Mouse (Mus musculus) myocyte (in vitro differentiated cells): ENCODE results near the gene Rbfox1. TPM values are rescaled to one million over a fixed set of nuclear protein-coding genes. Genes with fewer than 3 reads are reported as not detected.

Source experiments
- H3K27me3 ChIP-seq: one replicate; pipeline ENCODE4 v1.6.1; 2011; ENCODE audit not compliant: control insufficient read depth, insufficient read depth, insufficient read length
- H3K36me3 ChIP-seq: one replicate; pipeline ENCODE4 v1.6.1; 2011; ENCODE audit not compliant: control insufficient read depth, insufficient read depth
- H3K4me2 ChIP-seq: one replicate; pipeline ENCODE4 v1.6.1; 2011; ENCODE audit warnings: low read depth, control low read depth
- H3K4me3 ChIP-seq: one replicate; pipeline ENCODE4 v1.5.1; 2011; ENCODE audit warnings: mild to moderate bottlenecking, control low read depth, moderate library complexity
- H3K79me2 ChIP-seq: one replicate; pipeline ENCODE4 v1.6.1; 2011; ENCODE audit not compliant: control insufficient read depth, insufficient read depth
- H3ac ChIP-seq: one replicate; pipeline ENCODE4 v1.6.1; 2011; ENCODE audit not compliant: control insufficient read depth, insufficient read length
- CEBPB ChIP-seq: IDR thresholded peaks from 2 replicates; pipeline ENCODE4 v1.6.1; 2011; ENCODE audit warnings: mild to moderate bottlenecking, moderate library complexity; ENCODE audit not compliant: poor library complexity, insufficient read depth, severe bottlenecking
- E2F4 ChIP-seq: IDR thresholded peaks from one replicate; pipeline ENCODE4 v1.6.1; 2011; ENCODE audit warnings: mild to moderate bottlenecking, control low read depth, moderate library complexity; ENCODE audit not compliant: insufficient read depth
- MAX ChIP-seq: IDR thresholded peaks from one replicate; pipeline ENCODE4 v1.6.1; 2011; ENCODE audit warnings: low read depth, mild to moderate bottlenecking, control low read depth
- MYOD1 ChIP-seq, 3 experiments: IDR thresholded peaks; one replicate each; pipeline ENCODE4 v1.6.1; 2011; ENCODE audit warnings: control low read depth in 2 of 3, low read depth in 2 of 3, mild to moderate bottlenecking in 2 of 3, moderate library complexity in 1 of 3; ENCODE audit not compliant: insufficient read length in 2 of 3, control insufficient read depth in 1 of 3
- MYOG ChIP-seq, 3 experiments: IDR thresholded peaks; one replicate each; pipeline ENCODE4 v1.6.1; 2011; ENCODE audit warnings: control low read depth in 2 of 3, low read depth in 2 of 3, mild to moderate bottlenecking in 2 of 3; ENCODE audit not compliant: insufficient read length in 2 of 3, control insufficient read depth in 1 of 3, insufficient read depth in 1 of 3
- POLR2A ChIP-seq: IDR thresholded peaks from one replicate; pipeline ENCODE4 v1.6.1; 2011; ENCODE audit warnings: low read depth, mild to moderate bottlenecking, control low read depth, moderate library complexity; ENCODE audit not compliant: insufficient read length
- POLR2AphosphoS2 ChIP-seq: IDR thresholded peaks from one replicate; pipeline ENCODE4 v1.6.1; 2011; ENCODE audit warnings: low read depth, control low read depth; ENCODE audit not compliant: insufficient read length
- REST ChIP-seq: IDR thresholded peaks from one replicate; pipeline ENCODE4 v1.6.1; 2011; ENCODE audit warnings: mild to moderate bottlenecking, control low read depth, moderate library complexity; ENCODE audit not compliant: insufficient read depth, insufficient read length
- SRF ChIP-seq: IDR thresholded peaks from one replicate; pipeline ENCODE4 v1.6.1; 2011; ENCODE audit warnings: low read depth; ENCODE audit not compliant: control insufficient read depth, insufficient read length
- TCF12 ChIP-seq: IDR thresholded peaks from one replicate; pipeline ENCODE4 v1.6.1; 2011; ENCODE audit warnings: mild to moderate bottlenecking, control low read depth; ENCODE audit not compliant: poor library complexity, insufficient read depth, severe bottlenecking
- TCF3 ChIP-seq: IDR thresholded peaks from one replicate; pipeline ENCODE4 v1.6.1; 2011; ENCODE audit warnings: low read depth, control low read depth; ENCODE audit not compliant: insufficient read length
- USF1 ChIP-seq: IDR thresholded peaks from one replicate; pipeline ENCODE4 v1.6.1; 2011; ENCODE audit warnings: low read depth, mild to moderate bottlenecking, control low read depth, moderate library complexity
- polyA plus RNA-seq: library from polyadenylated mRNA; unstranded; fragments of >200 nt; fragmentation: generic; extraction: Trizol; gene quantifications from one replicate; pipeline ENCODE4 v1.2.1, GENCODE M21; 2012; ENCODE audit warnings: missing spikeins

The Rbfox1 gene
- polyA plus RNA-seq, 1 experiment, result 8.3 TPM

GRCm38 (mm10) chr16:6532077-6532995 lies 647.2 kb downstream of the Rbfox1 start:
- H3K27me3 ChIP-seq, result no peaks in the 10 kb centered on the region
- no peak overlapping the region for H3ac ChIP-seq
- H3K36me3 ChIP-seq, result no peaks in the 10 kb centered on the region
- no peak overlapping the region for H3K4me2 ChIP-seq
- H3K79me2 ChIP-seq, result no peaks in the 10 kb centered on the region
- TF ChIP-seq POLR2AphosphoS2 (no peak), REST (no peak), CEBPB (no peak), USF1 (no peak)
- no peak overlapping the region for H3K4me3 ChIP-seq

GRCm38 (mm10) chr16:6555776-6556175 lies 670.6 kb downstream of the Rbfox1 start:
- Histone ChIP-seq H3ac (no peak overlapping the region), H3K79me2 (no peaks in the 10 kb centered on the region), H3K4me2 (no peak overlapping the region), H3K27me3 (no peaks in the 10 kb centered on the region), H3K36me3 (no peaks in the 10 kb centered on the region), H3K4me3 (no peak overlapping the region)
- no peak for TF ChIP-seq USF1
- no peak for TF ChIP-seq MYOD1 (IDR thresholded peaks at IDR 0.05; ENCODE audit: control insufficient read depth in 1 of 3, insufficient read length in 2 of 3, low read depth in 2 of 3)
- no peak for TF ChIP-seq POLR2A
- TF ChIP-seq TCF3, result no peak
- TF ChIP-seq MAX, result no peak
- TF ChIP-seq MYOG (IDR thresholded peaks at IDR 0.05; ENCODE audit: control insufficient read depth in 1 of 3, insufficient read depth in 1 of 3, insufficient read length in 2 of 3, low read depth in 2 of 3), result no peak
- no peak for TF ChIP-seq TCF12
- TF ChIP-seq REST, result no peak
- no peak for TF ChIP-seq CEBPB
- TF ChIP-seq E2F4, result no peak
- no peak for TF ChIP-seq SRF
- no peak for TF ChIP-seq POLR2AphosphoS2

- no peaks in the 10 kb centered on the region for H3K36me3 ChIP-seq
- H3K27me3 ChIP-seq, result no peaks in the 10 kb centered on the region
- TF ChIP-seq TCF12, result no peak
- TF ChIP-seq SRF, result no peak
- H3K79me2 ChIP-seq, result no peaks in the 10 kb centered on the region
- no peak overlapping the region for H3K4me2 ChIP-seq
- H3K4me3 ChIP-seq, result no peak overlapping the region
- H3ac ChIP-seq, result no peak overlapping the region
These were observed 672.6 kb downstream of the Rbfox1 start for GRCm38 (mm10) chr16:6557726-6558125.

GRCm38 (mm10) chr16:6584700-6585099 lies 699.5 kb downstream of the Rbfox1 start:
- no peaks in the 10 kb centered on the region for H3K36me3 ChIP-seq
- no peaks in the 10 kb centered on the region for H3K79me2 ChIP-seq
- no peaks in the 10 kb centered on the region for H3K27me3 ChIP-seq
- H3K4me3 ChIP-seq, result no peak overlapping the region
- TF ChIP-seq USF1 (no peak), POLR2A (no peak), MYOD1 (IDR thresholded peaks at IDR 0.05; ENCODE audit: control insufficient read depth in 1 of 3, insufficient read length in 2 of 3, low read depth in 2 of 3) (no peak), TCF3 (no peak), CEBPB (no peak), POLR2AphosphoS2 (no peak), MAX (no peak), REST (no peak), MYOG (IDR thresholded peaks at IDR 0.05; ENCODE audit: control insufficient read depth in 1 of 3, insufficient read depth in 1 of 3, insufficient read length in 2 of 3, low read depth in 2 of 3) (no peak), TCF12 (no peak), E2F4 (no peak), SRF (no peak)
- H3K4me2 ChIP-seq, result no peak overlapping the region
- no peak overlapping the region for H3ac ChIP-seq

GRCm38 (mm10) chr16:6585204-6585603 lies 700.0 kb downstream of the Rbfox1 start:
- no peaks in the 10 kb centered on the region for H3K36me3 ChIP-seq

More at GRCm38 (mm10) chr16:6585204-6585603, 700.0 kb downstream of the Rbfox1 start:
- Histone ChIP-seq H3K4me3 (no peak overlapping the region), H3K4me2 (no peak overlapping the region), H3ac (no peak overlapping the region), H3K27me3 (no peaks in the 10 kb centered on the region), H3K79me2 (no peaks in the 10 kb centered on the region)
- TF ChIP-seq MYOD1 (IDR thresholded peaks at IDR 0.05; ENCODE audit: control insufficient read depth in 1 of 3, insufficient read length in 2 of 3, low read depth in 2 of 3), result no peak
- no peak for TF ChIP-seq SRF
- TF ChIP-seq POLR2AphosphoS2, result no peak
- no peak for TF ChIP-seq MYOG (IDR thresholded peaks at IDR 0.05; ENCODE audit: control insufficient read depth in 1 of 3, insufficient read depth in 1 of 3, insufficient read length in 2 of 3, low read depth in 2 of 3)
- no peak for TF ChIP-seq TCF3
- no peak for TF ChIP-seq REST
- no peak for TF ChIP-seq E2F4
- TF ChIP-seq CEBPB, result no peak
- TF ChIP-seq MAX, result no peak
- no peak for TF ChIP-seq POLR2A
- TF ChIP-seq USF1, result no peak
- TF ChIP-seq TCF12, result no peak
